Mouse (Mus musculus) heart, embryonic 15.5 days (tissue): Measurements from ENCODE around the gene Sppl2b. TPM values are rescaled to one million over a fixed set of nuclear protein-coding genes. Genes with fewer than 3 reads are reported as not detected.
"Not testable (repeated sequence)": the region's sequence is repeated elsewhere in the genome, so short reads cannot be mapped to it uniquely, and the experiment has no call there.

ENCODE experiments used
- ATAC-seq: fragments of 200-750 bp; cut with Nextera tagmentation; replicated peaks from 2 replicates; pipeline ENCODE4 v1.8.0; 2017; ENCODE audit warnings: low read depth, moderate TSS enrichment; ENCODE audit not compliant: insufficient number of reproducible peaks, insufficient read depth, low FRiP score
- H3K27ac ChIP-seq: fragments of 300-500 bp; sonication (generic); 2 replicates; pipeline ENCODE4 v1.5.1; 2015; ENCODE audit warnings: mild to moderate bottlenecking, inconsistent platforms
- H3K27me3 ChIP-seq: fragments of 300-500 bp; sonication (generic); 2 replicates; pipeline ENCODE4 v1.6.1; 2015; ENCODE audit warnings: inconsistent platforms
- H3K36me3 ChIP-seq: fragments of 300-500 bp; sonication (generic); 2 replicates; pipeline ENCODE4 v1.6.1; 2015; ENCODE audit warnings: mild to moderate bottlenecking, inconsistent platforms
- H3K4me1 ChIP-seq: fragments of 300-500 bp; sonication (generic); replicated peaks from 2 replicates; pipeline ENCODE4 v1.6.1; 2015; ENCODE audit warnings: inconsistent platforms
- H3K4me2 ChIP-seq: fragments of 300-500 bp; sonication (generic); 2 replicates; pipeline ENCODE4 v1.6.1; 2015; ENCODE audit warnings: inconsistent platforms, mild to moderate bottlenecking, moderate library complexity
- H3K4me3 ChIP-seq: fragments of 300-500 bp; sonication (generic); 2 replicates; pipeline ENCODE4 v1.5.1; 2015; ENCODE audit warnings: mild to moderate bottlenecking, inconsistent platforms
- H3K9ac ChIP-seq: fragments of 300-500 bp; sonication (generic); 2 replicates; pipeline ENCODE4 v1.6.1; 2015; ENCODE audit warnings: mild to moderate bottlenecking, inconsistent platforms
- H3K9me3 ChIP-seq: fragments of 300-500 bp; sonication (generic); replicated peaks from 2 replicates; pipeline ENCODE4 v1.6.1; 2016; ENCODE audit warnings: inconsistent platforms
- WGBS: fragments of 180-500 bp; shearing (Covaris S2); methylation state at CpG from one replicate; pipeline ENCODE4 v1.1.7; 2015; ENCODE audit warnings: mixed read lengths; 5-methylcytosine and 5-hydroxymethylcytosine counted together
- polyA plus RNA-seq: library from polyadenylated mRNA; unstranded; fragments of >200 nt; fragmentation: Nextera tagmentation; extraction: Ambion mirVana; gene quantifications from 2 replicates; pipeline ENCODE4 v1.2.1, GENCODE M21; 2015

Gene Sppl2b
- polyA plus RNA-seq, 1 experiment from 2014 or later, result 23.1 TPM

DNA sequence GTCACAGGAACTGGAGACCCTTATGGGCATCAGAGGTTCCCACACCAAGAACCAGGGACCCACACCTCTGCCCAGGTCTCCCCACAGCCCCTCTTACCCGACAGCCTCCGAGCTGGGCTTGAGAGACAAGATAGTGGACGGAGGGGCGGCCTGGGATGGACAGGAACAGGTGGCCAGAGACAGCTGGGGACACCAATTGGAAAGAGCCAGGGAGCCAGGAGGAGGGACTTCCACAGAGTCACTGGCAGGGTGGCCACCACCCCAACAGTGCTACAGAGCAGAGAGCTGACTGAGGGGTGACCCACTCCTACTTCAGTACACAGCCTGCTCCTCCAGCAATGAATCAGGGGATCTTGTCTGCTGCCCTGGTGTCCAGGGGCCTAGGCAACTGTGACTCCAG is 41.7 kb upstream of the Sppl2b start, which contains the start of gene Jsrp1:
Gene Jsrp1 (minus strand): TSS at position 133 of the 400 bp plus-strand sequence.
- WGBS, result 66% methylated on average over 4 of the region's 4 CpGs
- H3K4me2 ChIP-seq, result no peak within 1 kb of the TSS
- no peaks in the 10 kb centered on the region for H3K36me3 ChIP-seq
- H3K27me3 ChIP-seq, result peaks cover 5% of the 10 kb centered on the region; the same call in 1 of the 2 replicates
- ATAC-seq, result no peak
- H3K9ac ChIP-seq, result no peak within 1 kb of the TSS
- no peak within 1 kb of the TSS for H3K4me3 ChIP-seq
- H3K27ac ChIP-seq, result no peak within 1 kb of the TSS
- H3K9me3 ChIP-seq, result no peaks in the 10 kb centered on the region
- peaks cover 26% of the 10 kb centered on the region for H3K4me1 ChIP-seq

DNA sequence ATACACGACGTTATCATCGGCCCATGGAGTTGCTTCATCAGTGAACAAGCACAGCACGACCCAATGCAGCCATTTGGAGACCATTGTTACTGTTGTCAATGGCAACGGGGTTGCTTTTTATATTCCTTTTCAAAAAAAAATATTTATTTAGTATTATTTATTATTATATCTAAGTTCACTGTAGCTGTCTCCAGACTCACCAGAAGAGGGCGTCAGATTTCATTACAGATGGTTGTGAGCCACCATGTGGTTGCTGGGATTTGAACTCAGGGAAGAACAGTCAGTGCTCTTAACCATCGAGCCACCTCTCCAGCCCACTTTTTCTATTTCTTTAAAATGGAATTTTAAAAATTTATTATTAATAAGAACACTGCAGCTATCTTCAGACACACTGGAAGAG is 40.3 kb upstream of the Sppl2b start:
- H3K9me3 ChIP-seq, result no peaks in the 10 kb centered on the region
- H3K4me2 ChIP-seq, result no peak overlapping the region
- H3K4me3 ChIP-seq, result no peak overlapping the region
- WGBS, result 61% methylated on average over 7 of the region's 7 CpGs
- H3K4me1 ChIP-seq, result peaks cover 14% of the 10 kb centered on the region
- H3K27me3 ChIP-seq, result 0 out of 2 replicates have a peak, but pooled peaks cover 2% of the 10 kb centered on the region
- no peaks in the 10 kb centered on the region for H3K36me3 ChIP-seq
- H3K27ac ChIP-seq, result no peak overlapping the region
- no peak overlapping the region for H3K9ac ChIP-seq
- no peak for ATAC-seq

DNA sequence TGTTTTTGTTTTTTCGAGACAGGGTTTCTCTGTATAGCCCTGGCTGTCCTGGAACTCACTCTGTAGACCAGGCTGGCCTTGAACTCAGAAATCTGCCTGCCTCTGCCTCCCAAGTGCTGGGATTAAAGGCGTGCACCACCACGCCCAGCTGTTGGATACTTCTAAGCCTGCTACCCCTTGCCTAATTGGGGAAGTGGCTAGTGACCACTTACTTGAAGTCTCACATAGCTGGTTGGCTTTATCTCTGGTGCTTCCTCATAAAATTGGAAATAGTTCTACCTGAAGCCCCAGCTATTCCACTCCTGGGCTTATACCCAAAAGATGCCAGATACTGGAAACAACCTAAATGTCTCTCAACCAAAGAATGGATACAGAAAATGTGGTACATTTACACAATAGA is 38.8 kb upstream of the Sppl2b start:
- H3K9me3 ChIP-seq, H3K4me2 ChIP-seq, ATAC-seq, H3K4me3 ChIP-seq, H3K9ac ChIP-seq, H3K27me3 ChIP-seq, H3K36me3 ChIP-seq, H3K27ac ChIP-seq, H3K4me1 ChIP-seq: not testable (repeated sequence)
- WGBS, result 83% methylated on average over 3 of the region's 3 CpGs

DNA sequence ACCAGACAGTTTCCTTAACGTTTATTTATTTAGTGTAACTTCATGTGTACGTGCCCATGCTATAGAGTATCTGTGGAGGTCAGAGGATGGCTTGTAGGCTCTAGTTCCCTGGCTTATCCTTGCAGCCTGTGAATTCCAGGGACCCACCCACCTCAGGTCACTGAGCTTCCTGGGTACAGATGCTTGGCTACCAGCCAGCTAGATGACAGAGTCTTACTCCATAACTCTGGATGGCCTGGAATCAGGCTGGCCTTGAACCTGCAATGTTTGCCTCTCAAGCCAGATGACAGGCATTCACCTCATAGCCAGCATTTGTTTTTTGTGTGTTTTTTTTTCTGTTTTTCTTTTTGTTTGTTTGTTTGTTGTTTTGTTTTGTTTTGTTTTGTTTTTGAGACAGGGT is 37.9 kb upstream of the Sppl2b start:
- no peak for ATAC-seq
- no peaks in the 10 kb centered on the region for H3K27me3 ChIP-seq

DNA sequence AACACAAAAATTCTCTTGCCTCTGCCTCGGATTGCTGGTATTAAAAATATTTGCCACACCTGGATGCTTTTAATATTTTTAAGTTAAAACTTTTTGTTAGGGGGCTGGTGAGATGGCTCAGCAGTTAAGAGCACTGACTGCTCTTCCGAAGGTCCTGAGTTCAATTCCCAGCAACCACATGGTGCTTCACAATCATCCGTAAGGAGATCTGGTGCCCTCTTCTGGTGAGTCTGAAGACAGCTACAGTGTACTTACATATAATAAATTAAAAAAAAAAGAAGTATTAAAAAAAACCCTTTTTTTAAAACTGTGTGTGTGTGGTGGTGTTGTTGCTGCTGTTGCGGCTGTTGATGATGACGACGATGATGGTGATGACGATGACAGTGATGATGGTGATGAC is 37.1 kb upstream of the Sppl2b start:
- 82% methylated on average over 7 of the region's 7 CpGs for WGBS
- not testable (repeated sequence) for H3K27me3 ChIP-seq, H3K4me1 ChIP-seq, ATAC-seq, H3K36me3 ChIP-seq, H3K4me3 ChIP-seq, H3K4me2 ChIP-seq, H3K27ac ChIP-seq, H3K9me3 ChIP-seq, H3K9ac ChIP-seq

More for the DNA sequence above, 37.9 kb upstream of the Sppl2b start:
- Histone ChIP-seq H3K27ac (no peak overlapping the region), H3K36me3 (no peaks in the 10 kb centered on the region), H3K9ac (no peak overlapping the region), H3K9me3 (no peaks in the 10 kb centered on the region), H3K4me1 (peaks cover 6% of the 10 kb centered on the region), H3K4me3 (no peak overlapping the region), H3K4me2 (no peak overlapping the region)
- WGBS, result 64% methylated on average over 2 of the region's 2 CpGs

DNA sequence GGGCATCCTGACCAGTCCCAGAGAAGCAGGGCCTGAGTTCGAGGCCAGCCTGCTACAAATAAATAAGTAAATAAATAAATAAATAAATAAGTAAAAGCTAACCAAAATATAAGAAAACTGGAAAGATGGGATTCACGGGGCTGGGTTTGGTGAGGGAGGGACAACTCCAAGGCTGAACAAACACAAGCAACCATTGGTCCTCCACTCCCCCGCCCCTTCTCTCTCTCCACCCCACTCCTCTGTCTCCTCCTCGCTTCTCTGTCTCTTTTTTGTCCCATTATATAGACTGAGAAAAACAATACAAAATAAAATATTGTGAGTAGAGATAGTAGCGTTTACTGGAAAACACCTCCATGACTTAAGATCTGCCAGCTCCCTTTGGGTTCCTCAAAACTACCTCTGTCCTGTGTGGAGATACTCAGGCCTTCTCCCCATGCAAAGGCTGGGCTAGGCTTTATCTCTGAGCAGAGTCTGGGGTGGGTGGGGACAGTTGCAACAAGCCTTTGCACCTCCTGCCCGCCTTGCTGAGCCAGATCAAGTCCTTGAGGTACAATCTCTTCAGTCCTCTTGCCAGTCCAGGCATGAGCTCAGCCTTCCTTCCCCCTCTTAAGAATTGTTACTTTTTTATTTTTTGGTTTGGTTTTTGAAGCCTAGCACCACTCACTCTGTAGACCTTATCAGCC is 36.3 kb upstream of the Sppl2b start:
- Histone ChIP-seq H3K4me3 (no peak overlapping the region), H3K9ac (no peak overlapping the region)

DNA sequence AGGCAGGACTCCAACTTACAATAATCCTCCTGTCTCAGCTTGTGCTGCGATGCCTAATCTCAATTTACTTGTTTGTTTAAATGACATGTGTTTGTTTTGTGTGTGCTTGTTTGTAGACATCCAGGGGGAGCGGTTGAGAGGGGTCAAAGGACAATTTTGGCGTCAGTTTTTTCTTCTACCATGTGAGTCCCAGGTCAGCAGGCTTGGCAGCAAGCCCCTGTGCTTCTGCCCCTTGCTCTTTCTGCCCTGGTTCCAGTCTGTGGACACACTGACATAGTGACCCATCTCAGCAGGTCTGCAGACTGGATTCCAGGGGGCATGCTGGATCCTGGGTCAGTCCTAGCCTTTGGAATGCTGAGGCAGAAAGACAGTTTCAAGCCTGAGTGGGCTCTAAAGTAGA is 35.7 kb upstream of the Sppl2b start:
- H3K4me1 ChIP-seq, result no peaks in the 10 kb centered on the region
- no peak overlapping the region for H3K4me3 ChIP-seq
- H3K27ac ChIP-seq, result no peak overlapping the region
- H3K4me2 ChIP-seq, result no peak overlapping the region
- no peaks in the 10 kb centered on the region for H3K9me3 ChIP-seq
- H3K27me3 ChIP-seq, result no peaks in the 10 kb centered on the region
- whole genome bisulfite sequencing, result 41% methylated on average over 3 of the region's 3 CpGs
- H3K9ac ChIP-seq, result no peak overlapping the region
- no peaks in the 10 kb centered on the region for H3K36me3 ChIP-seq
- no peak for ATAC-seq

More for the DNA sequence above, 36.3 kb upstream of the Sppl2b start:
- H3K9me3 ChIP-seq, result no peaks in the 10 kb centered on the region
- H3K36me3 ChIP-seq, result no peaks in the 10 kb centered on the region
- H3K27me3 ChIP-seq, result no peaks in the 10 kb centered on the region
- no peak overlapping the region for H3K4me2 ChIP-seq
- 56% methylated on average over 6 of the region's 6 CpGs for WGBS
- no peaks in the 10 kb centered on the region for H3K4me1 ChIP-seq
- no peak for ATAC-seq
- H3K27ac ChIP-seq, result no peak overlapping the region

DNA sequence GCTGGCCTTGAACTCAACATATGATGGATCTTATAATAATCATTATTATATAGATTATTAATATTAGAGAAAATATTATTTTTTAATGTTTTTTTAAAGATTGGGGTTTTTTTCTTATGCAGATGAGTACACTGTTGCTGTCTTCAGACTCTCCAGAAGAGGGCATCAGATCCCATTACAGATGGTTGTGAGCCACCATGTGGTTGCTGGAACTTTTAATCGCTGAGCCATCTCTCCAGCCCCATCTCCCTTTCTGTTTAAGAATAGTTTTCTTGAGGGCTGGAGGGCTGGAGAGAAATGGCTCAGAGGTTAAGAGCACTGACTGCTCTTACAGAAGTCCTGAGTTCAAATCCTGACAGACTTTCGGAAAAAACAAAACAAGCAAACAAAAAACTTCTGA is 33.1 kb upstream of the Sppl2b start:
- WGBS, result 38% methylated on average over 2 of the region's 2 CpGs
- Histone ChIP-seq H3K4me3 (no peak overlapping the region), H3K4me2 (no peak overlapping the region), H3K27me3 (no peaks in the 10 kb centered on the region), H3K27ac (no peak overlapping the region), H3K4me1 (0 out of 2 replicates have a peak, but pooled peaks cover 3% of the 10 kb centered on the region), H3K9me3 (no peaks in the 10 kb centered on the region), H3K36me3 (no peaks in the 10 kb centered on the region), H3K9ac (no peak overlapping the region)
- no peak for ATAC-seq

DNA sequence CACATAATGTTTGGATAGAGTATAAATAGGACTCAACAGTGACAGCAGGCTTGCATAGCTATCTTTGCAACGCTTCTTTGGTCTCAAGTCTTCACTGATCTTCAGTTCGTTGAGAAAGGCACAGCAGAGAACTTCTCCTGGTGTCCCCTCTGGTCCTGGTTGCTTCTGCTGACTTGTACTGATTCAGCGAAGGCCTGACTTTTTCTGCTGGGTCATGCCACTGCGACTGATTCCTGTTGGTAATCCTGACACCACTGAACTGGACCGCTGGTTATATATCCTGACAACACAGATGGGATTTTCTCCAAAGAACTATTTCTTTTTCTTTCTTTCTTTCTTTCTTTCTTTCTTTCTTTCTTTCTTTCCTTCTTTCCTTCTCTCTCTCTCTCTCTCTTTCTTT is 32.5 kb upstream of the Sppl2b start:
- WGBS, result 80% methylated on average over 5 of the region's 5 CpGs
- ATAC-seq, result no peak

DNA sequence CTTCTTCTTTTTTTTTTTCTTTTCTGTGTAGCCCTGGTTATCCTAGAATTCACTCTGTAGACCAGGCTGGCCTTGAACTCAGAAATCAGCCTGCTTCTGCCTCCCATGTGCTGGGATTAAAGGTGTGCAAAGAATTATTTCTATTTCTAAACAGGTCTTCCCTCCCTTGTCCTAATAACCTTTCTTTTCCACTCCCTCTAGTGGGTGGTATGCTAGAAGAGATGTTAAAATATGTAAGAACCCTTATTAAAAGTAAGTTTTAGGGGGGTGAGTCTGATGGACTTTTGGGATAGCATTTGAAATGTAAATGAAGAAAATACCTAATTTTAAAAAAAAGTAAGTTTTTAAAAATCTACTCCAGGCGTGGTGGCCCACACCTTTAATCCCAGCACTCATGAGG is 31.8 kb upstream of the Sppl2b start:
- no peak overlapping the region for H3K4me3 ChIP-seq
- H3K9me3 ChIP-seq, result no peaks in the 10 kb centered on the region
- H3K4me2 ChIP-seq, result no peak overlapping the region
- H3K4me1 ChIP-seq, result peaks cover 13% of the 10 kb centered on the region
- ATAC-seq, result no peak
- 89% methylated on average over 1 of the region's 1 CpGs for WGBS
- no peaks in the 10 kb centered on the region for H3K27me3 ChIP-seq
- no peaks in the 10 kb centered on the region for H3K36me3 ChIP-seq
- 0 out of 2 replicates have a peak overlapping the region, but pooled peaks have one; percentile 18 for H3K27ac ChIP-seq
- H3K9ac ChIP-seq, result no peak overlapping the region

More for the DNA sequence above, 32.5 kb upstream of the Sppl2b start:
- Histone ChIP-seq H3K9ac (no peak overlapping the region), H3K27me3 (no peaks in the 10 kb centered on the region), H3K4me3 (no peak overlapping the region), H3K4me1 (peaks cover 5% of the 10 kb centered on the region), H3K9me3 (no peaks in the 10 kb centered on the region), H3K27ac (no peak overlapping the region), H3K4me2 (no peak overlapping the region), H3K36me3 (no peaks in the 10 kb centered on the region)

DNA sequence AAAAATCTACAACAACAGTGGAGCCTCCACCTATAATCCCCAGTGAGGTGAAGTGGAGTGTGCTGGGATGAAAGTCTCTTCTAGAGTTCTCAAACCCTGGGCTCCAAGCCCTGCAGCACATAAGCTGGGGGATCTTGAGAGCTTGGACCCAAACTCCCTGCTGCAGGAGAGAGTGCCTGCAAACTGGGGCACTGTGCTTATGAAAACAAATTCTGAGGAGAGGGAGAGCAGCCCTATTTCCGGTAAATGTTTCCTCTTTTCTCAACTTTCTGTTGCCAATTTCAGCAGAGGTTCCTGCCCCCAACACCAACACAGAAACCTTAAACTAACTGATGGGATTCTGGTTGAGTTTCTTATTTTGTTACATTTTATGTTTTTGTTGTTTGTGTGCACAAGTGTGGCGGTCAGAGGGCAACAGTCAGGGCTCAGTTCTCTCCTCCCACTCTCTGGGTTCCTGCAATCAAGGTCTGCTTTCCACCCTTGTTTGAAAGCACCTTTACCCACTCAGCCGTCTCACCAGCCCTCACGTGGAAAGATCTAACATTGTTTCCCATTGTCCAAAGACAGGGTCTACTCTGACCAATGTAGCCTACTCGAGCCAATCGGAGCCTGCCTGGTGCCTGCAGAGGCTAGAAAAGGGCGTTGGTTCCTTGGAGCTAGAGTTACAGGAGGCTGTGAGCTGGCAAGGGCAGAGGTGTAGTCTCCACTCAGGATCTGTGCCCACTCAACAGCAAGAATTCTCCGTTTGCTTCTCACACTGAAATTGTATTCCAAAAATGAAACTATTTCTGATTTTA is 31.0 kb upstream of the Sppl2b start:
- Histone ChIP-seq H3K27ac (0 out of 2 replicates have a peak overlapping the region, but pooled peaks have one; percentile 18), H3K36me3 (peaks cover under 1% of the 10 kb centered on the region; the same call in 1 of the 2 replicates), H3K4me1 (peaks cover 16% of the 10 kb centered on the region), H3K9me3 (no peaks in the 10 kb centered on the region), H3K4me3 (no peak overlapping the region), H3K27me3 (no peaks in the 10 kb centered on the region), H3K4me2 (no peak overlapping the region), H3K9ac (no peak overlapping the region)
- no peak for ATAC-seq
- WGBS, result 55% methylated on average over 8 of the region's 8 CpGs
